Mouse (Mus musculus) heart, embryonic 13.5 days (tissue): ENCODE results near the gene Tmem221. TPM values are rescaled to one million over a fixed set of nuclear protein-coding genes. Genes with fewer than 3 reads are reported as not detected.

Source experiments
- ATAC-seq: fragments of 200-750 bp; cut with Nextera tagmentation; 2 replicates; pipeline ENCODE4 v1.8.0; 2017; ENCODE audit warnings: moderate TSS enrichment; ENCODE audit not compliant: insufficient number of reproducible peaks, low FRiP score, low TSS enrichment; ENCODE audit errors: extremely low read depth
- H3K27ac ChIP-seq: fragments of 300-500 bp; sonication (generic); replicated peaks from 2 replicates; pipeline ENCODE4 v1.5.1; 2015; ENCODE audit warnings: moderate library complexity, mild to moderate bottlenecking, inconsistent platforms
- H3K27me3 ChIP-seq: fragments of 300-500 bp; sonication (generic); replicated peaks from 2 replicates; pipeline ENCODE4 v1.6.1; 2015; ENCODE audit warnings: mild to moderate bottlenecking, inconsistent platforms
- H3K36me3 ChIP-seq: fragments of 300-500 bp; sonication (generic); 2 replicates; pipeline ENCODE4 v1.6.1; 2015; ENCODE audit warnings: mild to moderate bottlenecking, inconsistent platforms
- H3K4me1 ChIP-seq: fragments of 300-500 bp; sonication (generic); 2 replicates; pipeline ENCODE4 v1.6.1; 2015; ENCODE audit warnings: inconsistent platforms
- H3K4me2 ChIP-seq: fragments of 300-500 bp; sonication (generic); 2 replicates; pipeline ENCODE4 v1.6.1; 2015; ENCODE audit warnings: inconsistent platforms, mild to moderate bottlenecking, moderate library complexity
- H3K4me3 ChIP-seq: fragments of 300-500 bp; sonication (generic); 2 replicates; pipeline ENCODE4 v1.5.1; 2015; ENCODE audit warnings: moderate library complexity, mild to moderate bottlenecking, inconsistent platforms
- H3K9ac ChIP-seq: fragments of 300-500 bp; sonication (generic); 2 replicates; pipeline ENCODE4 v1.6.1; 2015; ENCODE audit warnings: inconsistent platforms, mild to moderate bottlenecking, moderate library complexity
- H3K9me3 ChIP-seq: fragments of 300-500 bp; sonication (generic); 2 replicates; pipeline ENCODE4 v1.6.1; 2016; ENCODE audit warnings: inconsistent platforms
- WGBS: fragments of 180-500 bp; shearing (Covaris S2); methylation state at CpG from one replicate; pipeline ENCODE4 v1.1.7; 2015; ENCODE audit warnings: mixed read lengths; 5-methylcytosine and 5-hydroxymethylcytosine counted together
- polyA plus RNA-seq: library from polyadenylated mRNA; unstranded; fragments of >200 nt; fragmentation: Nextera tagmentation; extraction: Ambion mirVana; gene quantifications from 2 replicates; pipeline ENCODE4 v1.2.1, GENCODE M21; 2015

The Tmem221 gene
- polyA plus RNA-seq, 1 experiment from 2014 or later = 0.41 TPM

DNA sequence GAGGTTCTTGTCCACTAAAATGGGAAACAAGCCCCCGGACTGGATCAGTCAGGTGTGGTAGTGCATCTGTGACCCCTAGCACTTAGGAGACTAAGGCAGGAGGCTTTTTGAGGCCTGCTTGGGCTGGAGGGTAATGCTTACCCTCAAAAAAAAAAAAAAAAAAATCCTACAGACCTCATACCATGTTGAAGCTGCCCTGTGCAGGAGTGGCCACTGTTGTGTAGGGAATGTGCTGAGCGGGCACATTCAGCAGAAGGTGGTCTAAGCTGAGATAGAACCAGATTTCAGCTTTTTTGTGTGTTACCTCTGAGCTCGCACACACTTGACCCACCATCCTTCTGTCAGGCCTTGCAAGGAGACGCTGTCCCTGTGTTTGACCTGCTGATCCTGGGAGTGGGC, 35.7 kb upstream of the Tmem221 start:
- no peak overlapping the region for H3K27ac ChIP-seq
- 87% methylated on average over 4 of the region's 4 CpGs for WGBS
- no peak for ATAC-seq
- H3K4me1 ChIP-seq = peaks cover 32% of the 10 kb centered on the region
- H3K27me3 ChIP-seq = peaks cover 2% of the 10 kb centered on the region; the same call in 1 of the 2 replicates
- H3K4me2 ChIP-seq = no peak overlapping the region
- H3K36me3 ChIP-seq = peaks cover 4% of the 10 kb centered on the region; the same call in 1 of the 2 replicates
- H3K4me3 ChIP-seq = no peak overlapping the region
- H3K9me3 ChIP-seq = no peaks in the 10 kb centered on the region
- peak overlapping the region; percentile 24; the same call in 1 of the 2 replicates for H3K9ac ChIP-seq

DNA sequence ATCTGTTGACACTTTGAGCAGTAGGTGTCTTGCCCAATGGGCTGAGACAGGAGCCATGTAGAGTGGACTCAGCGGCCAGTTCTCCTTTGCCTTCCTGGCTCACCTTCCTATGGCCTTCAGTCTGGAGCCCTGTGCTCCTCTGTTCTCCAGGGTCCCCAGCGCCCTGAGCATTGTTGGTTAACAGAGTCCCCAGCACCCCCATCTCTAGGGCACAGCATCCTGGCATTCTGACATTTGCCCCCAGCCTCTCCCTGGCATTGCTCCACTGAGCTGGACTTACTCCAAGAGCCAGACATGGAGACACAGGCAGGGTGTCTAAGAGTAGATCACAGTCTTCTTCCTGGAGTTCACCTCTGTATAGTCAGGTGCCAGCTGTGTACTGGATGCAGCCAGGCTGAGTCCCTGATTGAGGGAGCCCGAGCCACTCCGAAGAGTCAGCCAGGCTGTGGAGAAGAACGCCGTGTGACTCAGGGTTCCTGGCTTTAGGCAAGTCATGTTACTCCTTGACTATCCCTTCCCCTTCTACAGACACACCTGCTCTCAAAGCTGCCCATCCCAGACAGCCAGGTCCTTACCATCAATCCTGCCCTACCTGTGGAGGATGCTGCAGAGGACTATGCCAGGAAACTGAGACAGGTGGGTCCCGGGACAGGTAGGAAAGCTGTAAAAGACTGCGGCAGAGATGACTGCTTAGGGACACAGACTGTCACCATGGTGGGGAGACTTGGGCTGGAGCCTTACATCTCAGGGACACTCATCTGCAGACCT, 35.1 kb upstream of the Tmem221 start:
- Histone ChIP-seq H3K36me3 (peaks cover 4% of the 10 kb centered on the region; the same call in 1 of the 2 replicates), H3K9ac (peak overlapping the region; percentile 97), H3K27me3 (no peaks in the 10 kb centered on the region; the same call in 1 of the 2 replicates), H3K9me3 (no peaks in the 10 kb centered on the region), H3K4me2 (peak overlapping the region; percentile 92), H3K4me3 (0 out of 2 replicates have a peak overlapping the region, but pooled peaks have one; percentile 84), H3K27ac (no peak overlapping the region), H3K4me1 (peaks cover 32% of the 10 kb centered on the region)
- WGBS = 85% methylated on average over 8 of the region's 8 CpGs
- no peak for ATAC-seq

DNA sequence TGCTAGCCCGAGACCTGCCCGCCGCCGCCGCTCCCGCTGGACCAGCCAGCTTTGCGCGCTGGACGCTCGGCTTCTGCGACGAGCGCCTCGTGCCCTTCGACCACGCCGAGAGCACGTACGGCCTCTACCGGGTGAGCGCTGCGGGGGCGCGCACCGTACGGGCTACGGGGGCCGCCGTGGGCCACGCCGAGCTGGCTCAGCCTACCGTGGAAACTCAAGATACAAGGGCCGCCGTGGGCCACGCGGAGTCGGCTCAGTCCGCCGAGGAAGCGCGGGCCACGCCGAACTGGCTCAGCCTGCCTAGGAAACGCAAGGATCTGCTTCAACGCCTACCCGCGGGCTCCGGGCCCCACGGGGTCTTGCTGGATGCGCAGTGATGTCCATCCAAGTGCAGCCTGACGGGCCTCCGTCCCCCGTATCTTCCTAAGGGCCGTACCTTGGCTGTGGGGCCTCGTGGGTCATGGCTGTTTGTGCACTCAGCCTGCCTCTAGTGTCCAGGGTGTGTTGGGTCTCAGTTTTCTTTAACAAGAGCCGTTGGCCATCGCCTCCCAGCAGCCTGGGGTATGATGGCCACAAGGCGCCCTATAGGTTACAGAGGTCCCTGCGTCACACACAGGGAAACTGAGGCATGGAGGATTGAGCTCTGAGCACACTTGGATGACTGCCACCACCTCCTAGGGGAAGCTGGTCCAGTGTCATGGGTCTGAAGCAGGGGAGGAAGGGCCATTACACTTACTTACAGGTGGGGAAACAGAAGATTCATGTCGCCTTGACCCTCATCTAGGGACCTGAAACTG, 33.9 kb upstream of the Tmem221 start:
- Histone ChIP-seq H3K27me3 (no peaks in the 10 kb centered on the region), H3K4me3 (peak overlapping the region; percentile 84), H3K9me3 (no peaks in the 10 kb centered on the region), H3K4me2 (peak overlapping the region; percentile 92), H3K27ac (peak overlapping the region; percentile 99), H3K36me3 (peaks cover 4% of the 10 kb centered on the region; the same call in 1 of the 2 replicates), H3K9ac (peak overlapping the region; percentile 97), H3K4me1 (peaks cover 32% of the 10 kb centered on the region)
- peak; percentile 47 for ATAC-seq
- 4% methylated on average over 60 of the region's 60 CpGs for WGBS

DNA sequence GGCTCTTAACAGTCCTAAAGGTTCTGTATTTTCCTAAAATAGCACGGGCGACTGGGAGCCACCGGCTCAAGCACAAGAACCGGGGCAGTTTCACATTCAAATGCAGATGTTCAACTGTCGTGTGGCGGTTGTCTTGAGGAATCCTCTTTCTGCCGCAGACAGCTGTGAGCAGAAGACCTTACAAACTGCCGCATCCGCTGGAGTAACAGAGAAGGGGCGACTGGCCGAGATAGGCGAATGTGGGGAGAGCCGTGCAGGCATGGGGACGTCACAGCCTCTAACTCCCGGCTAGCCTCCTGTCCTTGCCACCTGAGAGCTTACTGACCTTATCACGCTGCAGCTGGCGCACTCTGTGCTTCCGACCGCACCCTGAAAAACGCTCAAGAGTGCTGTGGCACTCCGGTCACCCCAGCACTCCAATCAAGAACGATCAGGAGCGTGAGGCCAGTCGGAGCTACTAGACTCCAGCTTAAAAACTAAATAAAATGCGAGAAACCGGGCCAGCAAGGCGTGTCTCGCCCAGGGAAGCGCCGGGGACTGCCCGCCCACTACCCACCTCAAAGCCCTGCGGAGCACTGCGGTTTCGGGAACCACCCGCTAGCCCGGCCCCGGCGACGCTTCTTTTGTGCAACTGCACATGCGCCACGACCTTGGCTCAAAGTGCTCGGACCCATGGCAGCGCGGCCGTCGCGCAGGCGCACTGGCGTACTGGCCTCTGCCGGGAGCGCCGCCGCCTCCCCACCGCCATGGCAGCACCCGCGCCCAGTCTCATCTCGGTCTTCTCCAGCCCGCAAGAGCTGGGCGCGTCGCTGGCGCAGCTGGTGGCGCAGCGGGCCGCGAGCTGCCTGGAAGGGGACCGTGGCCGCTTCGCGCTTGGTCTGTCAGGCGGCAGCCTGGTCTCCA, 33.1 kb upstream of the Tmem221 start, which contains the start of gene Pgls:
Gene Pgls, plus strand, starts transcription at position 706 of the 903 bp plus-strand sequence.
- Histone ChIP-seq H3K9me3 (no peaks in the 10 kb centered on the region), H3K4me1 (peaks cover 32% of the 10 kb centered on the region), H3K27me3 (no peaks in the 10 kb centered on the region), H3K4me3 (peak within 1 kb of the TSS; percentile 84), H3K27ac (peak within 1 kb of the TSS; percentile 99), H3K36me3 (peaks cover 4% of the 10 kb centered on the region; the same call in 1 of the 2 replicates), H3K4me2 (peak within 1 kb of the TSS; percentile 92), H3K9ac (peak within 1 kb of the TSS; percentile 97)
- under 1% methylated on average over 71 of the region's 71 CpGs for WGBS
- peak; percentile 81 for ATAC-seq

DNA sequence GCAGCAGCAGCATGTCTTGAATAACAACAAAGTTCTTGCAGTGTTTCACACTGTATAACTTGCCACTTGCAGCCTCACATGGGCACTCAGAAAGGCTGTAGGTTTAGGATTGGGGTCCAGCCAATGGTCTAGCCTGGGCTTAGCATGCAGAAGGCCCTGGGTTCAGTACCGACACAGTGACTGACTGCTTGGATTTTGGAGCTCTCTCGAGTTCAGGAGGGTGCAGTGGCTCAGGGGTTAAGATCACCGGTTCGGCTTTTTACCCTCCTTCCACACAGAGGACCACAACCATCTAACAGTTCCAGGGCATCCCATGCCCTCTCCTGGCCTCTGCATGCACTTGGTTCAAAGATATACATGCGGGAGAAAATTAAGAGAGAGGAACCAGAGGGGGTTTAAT, 32.3 kb upstream of the Tmem221 start:
- H3K4me1 ChIP-seq = peaks cover 32% of the 10 kb centered on the region
- WGBS = 32% methylated on average over 5 of the region's 5 CpGs
- H3K9me3 ChIP-seq = no peaks in the 10 kb centered on the region
- ATAC-seq = no peak
- peak overlapping the region; percentile 99 for H3K27ac ChIP-seq
- H3K4me3 ChIP-seq = peak overlapping the region; percentile 84
- peak overlapping the region; percentile 97 for H3K9ac ChIP-seq
- no peaks in the 10 kb centered on the region for H3K27me3 ChIP-seq
- peaks cover 8% of the 10 kb centered on the region; the same call in 1 of the 2 replicates for H3K36me3 ChIP-seq
- H3K4me2 ChIP-seq = peak overlapping the region; percentile 92

DNA sequence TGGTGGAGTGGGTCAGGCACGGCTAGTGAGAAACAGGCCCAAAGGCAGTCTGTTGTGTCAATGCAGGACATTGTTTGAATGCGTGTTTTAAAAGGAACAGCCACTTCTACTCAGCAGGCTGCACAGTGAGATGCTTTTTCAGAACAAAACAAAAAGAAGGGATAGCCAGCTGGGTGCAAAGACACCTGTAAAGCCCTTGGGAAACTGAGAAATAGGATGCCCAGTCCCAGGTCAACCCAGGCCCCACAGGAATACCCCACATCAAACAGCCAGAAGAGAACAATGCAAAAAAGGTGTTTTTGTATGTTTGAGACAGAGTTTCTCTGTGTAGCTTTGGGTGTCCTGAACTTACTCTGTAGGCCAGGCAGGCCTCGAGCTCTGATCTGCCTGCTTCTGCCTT, 30.1 kb upstream of the Tmem221 start:
- no peaks in the 10 kb centered on the region for H3K9me3 ChIP-seq
- no peak overlapping the region for H3K4me2 ChIP-seq
- H3K27me3 ChIP-seq = 0 out of 2 replicates have a peak, but pooled peaks cover 2% of the 10 kb centered on the region
- WGBS = 72% methylated on average over 3 of the region's 3 CpGs
- H3K36me3 ChIP-seq = peaks cover 24% of the 10 kb centered on the region
- no peak overlapping the region for H3K27ac ChIP-seq
- H3K9ac ChIP-seq = no peak overlapping the region
- ATAC-seq = no peak
- peaks cover 25% of the 10 kb centered on the region for H3K4me1 ChIP-seq
- no peak overlapping the region for H3K4me3 ChIP-seq

DNA sequence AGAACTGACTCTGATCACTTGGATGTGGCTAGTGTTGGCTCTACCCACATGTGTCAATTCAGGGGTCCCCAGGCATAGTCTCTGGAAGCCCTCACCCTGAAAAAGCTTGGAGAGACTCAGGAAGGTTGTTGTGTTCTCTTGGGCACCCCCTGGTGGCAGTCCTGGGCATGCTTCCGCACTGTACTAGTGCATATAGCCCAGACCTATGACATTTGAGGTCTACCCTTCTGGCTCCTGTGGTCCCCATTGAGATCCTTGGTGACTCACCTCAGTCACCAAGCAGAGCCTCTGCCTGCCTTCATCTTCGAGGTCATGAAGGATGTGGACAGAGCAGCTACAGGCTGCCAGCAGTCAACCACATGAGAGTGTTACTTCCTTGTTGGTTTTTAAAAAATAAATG, 28.2 kb upstream of the Tmem221 start:
- Histone ChIP-seq H3K4me3 (no peak overlapping the region), H3K36me3 (peaks cover 24% of the 10 kb centered on the region), H3K9ac (no peak overlapping the region), H3K4me2 (no peak overlapping the region), H3K4me1 (peaks cover 12% of the 10 kb centered on the region), H3K9me3 (no peaks in the 10 kb centered on the region), H3K27me3 (0 out of 2 replicates have a peak, but pooled peaks cover 6% of the 10 kb centered on the region), H3K27ac (no peak overlapping the region)
- 66% methylated on average over 2 of the region's 2 CpGs for WGBS
- ATAC-seq = no peak

DNA sequence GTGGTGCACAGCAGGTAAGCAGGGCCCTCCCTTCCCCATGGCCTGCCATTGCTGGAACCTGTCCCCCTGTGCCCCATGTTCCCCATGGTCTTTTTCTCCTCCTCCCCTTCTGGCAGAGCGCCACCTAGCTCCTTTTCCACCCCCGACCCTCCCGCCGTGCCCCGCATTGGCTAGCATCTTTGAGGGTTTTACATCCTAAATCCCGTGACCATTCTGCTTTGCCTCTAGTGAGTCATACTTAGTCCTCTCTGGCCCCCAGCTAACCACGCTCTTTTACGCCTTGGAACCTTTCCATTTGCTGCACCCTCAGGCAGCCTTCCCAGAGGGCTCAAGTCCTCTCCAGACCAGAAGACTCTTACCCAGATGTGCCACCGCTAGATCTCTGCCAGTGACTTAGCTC, 21.5 kb upstream of the Tmem221 start:
- Histone ChIP-seq H3K9ac (no peak overlapping the region), H3K27me3 (0 out of 2 replicates have a peak, but pooled peaks cover 6% of the 10 kb centered on the region), H3K9me3 (no peaks in the 10 kb centered on the region), H3K27ac (no peak overlapping the region), H3K36me3 (peaks cover 17% of the 10 kb centered on the region), H3K4me2 (no peak overlapping the region), H3K4me1 (0 out of 2 replicates have a peak, but pooled peaks cover under 1% of the 10 kb centered on the region), H3K4me3 (no peak overlapping the region)
- 56% methylated on average over 9 of the region's 9 CpGs for WGBS
- ATAC-seq = no peak

DNA sequence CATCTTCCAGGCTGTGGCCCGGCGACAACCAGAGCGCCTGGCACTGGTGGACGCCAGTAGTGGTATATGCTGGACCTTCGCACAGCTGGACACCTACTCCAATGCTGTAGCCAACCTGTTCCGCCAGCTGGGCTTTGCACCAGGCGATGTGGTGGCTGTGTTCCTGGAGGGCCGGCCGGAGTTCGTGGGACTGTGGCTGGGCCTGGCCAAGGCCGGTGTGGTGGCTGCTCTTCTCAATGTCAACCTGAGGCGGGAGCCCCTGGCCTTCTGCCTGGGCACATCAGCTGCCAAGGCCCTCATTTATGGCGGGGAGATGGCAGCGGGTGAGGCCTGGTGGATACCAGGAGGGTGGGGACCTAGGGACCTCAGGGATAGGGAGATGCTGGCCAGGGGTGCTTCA, 20.8 kb upstream of the Tmem221 start:
- Histone ChIP-seq H3K27me3 (0 out of 2 replicates have a peak, but pooled peaks cover 6% of the 10 kb centered on the region), H3K27ac (no peak overlapping the region), H3K4me1 (0 out of 2 replicates have a peak, but pooled peaks cover 4% of the 10 kb centered on the region), H3K9ac (no peak overlapping the region), H3K4me2 (no peak overlapping the region), H3K4me3 (no peak overlapping the region), H3K9me3 (no peaks in the 10 kb centered on the region), H3K36me3 (peaks cover 10% of the 10 kb centered on the region)
- no peak for ATAC-seq
- 83% methylated on average over 14 of the region's 14 CpGs for WGBS

DNA sequence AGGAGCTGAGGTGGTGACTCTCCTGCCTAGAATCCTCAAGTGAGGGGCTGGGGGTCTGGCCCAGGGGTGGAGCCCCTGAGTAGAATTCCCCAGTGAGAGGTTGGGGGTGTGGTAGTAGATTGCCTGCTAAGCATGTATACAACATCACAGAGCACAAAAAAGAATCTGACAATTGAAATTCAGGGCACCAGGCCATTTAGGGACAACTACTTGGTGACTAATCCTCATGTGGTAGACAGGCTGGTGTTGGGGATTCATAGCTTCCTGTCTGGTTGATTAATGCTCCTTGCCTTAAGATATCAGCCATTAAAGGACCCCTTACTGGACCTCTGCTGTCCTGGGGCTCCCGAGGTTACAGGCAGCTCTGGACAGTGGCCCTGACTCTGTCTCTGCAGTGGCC, 20.3 kb upstream of the Tmem221 start:
- Histone ChIP-seq H3K4me2 (no peak overlapping the region), H3K9me3 (no peaks in the 10 kb centered on the region), H3K27ac (no peak overlapping the region), H3K36me3 (peaks cover 6% of the 10 kb centered on the region), H3K9ac (no peak overlapping the region), H3K27me3 (0 out of 2 replicates have a peak, but pooled peaks cover 6% of the 10 kb centered on the region), H3K4me3 (no peak overlapping the region), H3K4me1 (0 out of 2 replicates have a peak, but pooled peaks cover 4% of the 10 kb centered on the region)
- 60% methylated on average over 1 of the region's 1 CpGs for WGBS
- no peak for ATAC-seq
